Mouse (Mus musculus) induced T-regulatory cell, adult 2 months (primary cell): ENCODE data around the gene Mfsd14a.

Source experiments
- DNase-seq: peaks from one replicate; pipeline ENCODE4 v3.0.0-alpha.2; 2012; ENCODE audit warnings: low read depth

Gene Mfsd14a

DNA sequence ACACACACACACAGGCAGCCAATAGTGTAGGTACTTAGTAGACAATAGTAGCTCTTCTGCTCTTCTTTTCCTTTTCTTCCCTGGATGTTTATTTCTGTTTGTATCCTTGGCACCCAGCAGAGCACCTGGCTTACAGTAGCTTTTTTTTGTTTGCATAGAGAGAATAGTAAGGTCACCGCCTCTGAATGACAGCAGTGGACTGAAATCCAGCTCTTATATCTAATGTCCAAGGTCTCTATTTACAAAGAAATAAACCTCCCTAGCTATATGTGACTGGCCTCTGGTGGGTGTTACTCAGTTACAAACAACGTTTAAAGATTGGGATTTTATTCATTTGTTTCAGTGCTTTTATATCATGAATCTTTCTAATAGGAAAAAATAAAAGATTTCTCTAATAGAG, 62.8 kb downstream of the Mfsd14a start:
- DNase-seq = no peak

DNA sequence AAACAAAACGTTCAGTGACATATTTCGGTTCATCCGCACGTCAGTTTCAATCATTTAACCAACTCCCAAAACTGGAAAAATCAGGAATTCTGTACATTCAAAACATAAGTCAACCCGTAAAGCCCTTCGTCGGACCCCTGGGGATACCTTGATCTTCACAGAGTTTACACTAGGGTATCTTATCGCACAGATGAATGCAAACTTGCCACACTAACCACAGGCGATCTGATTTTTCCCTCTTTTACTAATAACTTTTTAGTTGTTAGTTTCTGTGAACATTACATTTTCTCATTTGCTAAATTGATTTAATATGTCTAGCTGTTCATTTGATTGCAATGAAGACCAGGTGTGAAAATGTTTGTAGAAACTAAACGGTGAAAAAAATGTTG, 66.9 kb downstream of the Mfsd14a start:
- DNase-seq = no peak

DNA sequence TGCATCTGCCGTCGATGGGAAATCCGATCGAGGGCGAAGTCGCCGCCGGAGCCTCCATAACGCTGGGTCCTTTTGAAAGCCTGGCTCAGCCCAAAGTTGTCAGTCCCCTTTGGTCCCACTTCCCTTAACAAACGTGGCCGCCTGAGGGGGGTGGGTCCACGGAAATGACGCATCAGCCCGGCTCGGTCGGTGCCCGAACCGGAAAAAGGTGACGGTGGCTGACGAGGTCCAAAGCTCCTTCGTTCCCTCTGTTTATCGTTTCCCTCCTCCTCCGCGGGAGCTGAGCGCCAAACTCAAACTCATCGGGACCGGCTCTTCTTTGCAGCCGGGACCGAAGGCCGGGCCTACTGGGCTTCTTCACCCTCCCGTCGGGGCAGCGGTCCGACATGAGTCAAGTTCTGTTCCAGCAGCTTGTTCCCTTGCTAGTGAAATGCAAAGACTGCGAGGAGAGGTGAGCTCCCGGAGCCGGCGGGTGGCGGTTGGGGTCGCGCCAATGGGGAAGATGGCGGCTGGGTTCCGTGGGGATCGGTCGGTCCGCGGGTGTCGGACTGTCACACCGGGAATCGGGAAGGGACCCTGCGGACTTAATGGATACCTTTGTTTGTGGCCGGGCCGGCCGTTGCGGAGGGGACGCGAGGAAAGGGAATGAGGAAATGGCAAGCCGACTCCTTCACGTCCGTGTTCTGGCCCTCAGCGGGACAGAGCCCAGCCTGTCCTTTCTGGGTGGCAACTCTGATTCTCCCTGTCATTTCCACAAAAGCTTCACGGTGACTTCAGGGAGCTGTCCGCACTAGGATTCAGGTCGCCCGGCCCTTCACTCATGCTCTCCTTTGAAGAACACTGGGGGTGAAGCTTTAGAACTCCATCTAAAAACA, 67.5 kb downstream of the Mfsd14a start, which contains the start of gene Sass6:
Gene Sass6 (plus strand): TSS at position 255 of the 875 bp plus-strand sequence.
- peak; percentile 99 for DNase-seq

DNA sequence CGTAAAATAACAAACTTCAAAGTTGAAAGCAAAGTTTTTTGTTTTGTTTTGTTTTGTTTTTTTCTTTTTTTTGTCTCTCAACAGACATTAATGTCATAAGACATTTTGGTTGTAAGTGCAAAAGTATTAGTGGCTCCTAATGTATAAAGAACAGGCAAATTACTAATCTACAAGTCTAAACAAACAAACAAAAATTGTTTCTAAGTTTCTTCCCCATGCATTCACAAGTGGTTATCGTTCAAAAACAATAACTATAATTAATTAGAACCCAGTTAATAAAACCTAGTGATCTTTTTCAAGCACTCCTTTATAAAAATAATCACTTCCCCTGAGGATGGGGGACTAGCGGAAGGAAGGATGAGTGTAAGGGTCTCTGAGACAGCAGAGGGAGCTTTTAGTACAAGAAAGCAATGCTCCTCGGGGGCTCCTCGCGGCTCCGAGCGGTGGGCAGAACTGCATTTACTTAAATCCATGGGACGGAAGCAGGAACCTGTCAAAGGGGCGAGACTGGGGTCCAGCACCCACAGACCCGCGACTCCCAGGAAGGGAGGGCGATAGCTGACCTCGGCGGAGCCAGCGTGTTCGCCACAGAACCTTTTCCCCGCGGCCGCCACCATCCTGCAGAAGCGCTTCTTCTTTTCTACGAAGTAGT, 68.3 kb downstream of the Mfsd14a start:
- no peak for DNase-seq

DNA sequence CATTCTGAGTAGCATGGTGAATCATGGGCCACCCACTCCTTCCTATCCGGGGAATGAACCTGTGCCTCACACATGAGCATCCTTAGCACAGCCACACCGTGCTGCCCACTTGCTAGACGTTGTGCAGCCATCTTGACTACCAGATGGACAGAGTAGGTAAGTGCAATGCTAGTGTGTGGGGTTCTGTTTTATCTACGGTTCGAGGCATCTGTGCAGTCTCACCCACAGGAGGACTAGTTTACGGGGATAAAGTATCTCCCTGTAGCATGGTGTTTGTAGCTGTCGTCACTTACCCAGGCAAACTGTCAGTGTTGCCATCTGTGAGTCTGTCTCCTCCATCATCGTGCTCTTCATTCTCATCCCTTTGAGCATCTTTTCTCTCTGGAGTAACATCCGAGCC, 80.3 kb downstream of the Mfsd14a start:
- DNase-seq = no peak
